ENCODE assay signal across 34 mouse cellular contexts in the genomic region with DNA sequence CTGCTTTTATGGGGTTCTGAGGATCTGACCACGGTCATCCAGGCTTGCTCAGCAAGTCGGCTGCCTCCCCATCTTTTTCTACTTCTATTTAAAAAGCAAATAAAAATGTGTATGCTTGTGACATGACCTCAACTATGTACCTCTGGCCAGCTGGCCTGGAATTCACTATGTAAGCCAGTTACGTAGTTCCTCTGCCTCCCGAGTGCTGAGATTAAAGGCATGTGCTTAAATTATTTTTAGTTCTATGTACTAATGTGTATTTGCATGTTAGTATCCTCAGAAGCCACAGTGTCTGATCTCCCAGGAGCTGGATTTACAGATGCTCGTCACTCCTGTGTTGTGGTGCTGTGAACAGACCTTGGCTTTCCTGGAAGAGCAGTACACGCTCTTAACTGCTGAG.
"Had no signal": no experiment of that assay in that cellular context is flagged by ENCODE, and none has a peak within 500 bp of the region (broad histone marks: within the 10 kb centered on the region; RNA-seq: fewer than 3 reads in every experiment).

No protein-coding gene starts in this region.

- H3K4me3 ChIP-seq: heart, embryonic 10.5 days; heart, embryonic 12.5 days; heart, embryonic 13.5 days; heart, embryonic 15.5 days; hindbrain, embryonic 10.5 days; hindbrain, embryonic 12.5 days; hindbrain, embryonic 13.5 days; hindbrain, embryonic 15.5 days; intestine, embryonic 15.5 days; kidney, embryonic 15.5 days; layer of hippocampus, adult 2 months; left cerebral cortex, adult 2 months had no signal

- H3K27ac ChIP-seq: heart, embryonic 10.5 days; heart, embryonic 13.5 days; heart, embryonic 15.5 days; hindbrain, embryonic 10.5 days; hindbrain, embryonic 12.5 days; hindbrain, embryonic 13.5 days; hindbrain, embryonic 14.5 days; hindbrain, embryonic 15.5 days; hindbrain, postnatal 0 days; intestine, embryonic 15.5 days; kidney, embryonic 15.5 days; kidney, postnatal 0 days; layer of hippocampus, adult 2 months; left cerebral cortex, adult 2 months had no signal

- H3K4me1 ChIP-seq: hindbrain, embryonic 10.5 days; hindbrain, embryonic 12.5 days; hindbrain, embryonic 13.5 days; hindbrain, embryonic 15.5 days; intestine, embryonic 15.5 days; kidney, embryonic 15.5 days had no signal

- H3K4me2 ChIP-seq: heart, embryonic 11.5 days; heart, embryonic 12.5 days; heart, embryonic 13.5 days; heart, embryonic 15.5 days; hindbrain, embryonic 12.5 days; hindbrain, embryonic 13.5 days; hindbrain, embryonic 14.5 days; hindbrain, embryonic 15.5 days; intestine, embryonic 15.5 days; kidney, embryonic 15.5 days had no signal

- H3K36me3 ChIP-seq: hindbrain, embryonic 15.5 days had no signal

- H3K9me3 ChIP-seq: heart, embryonic 10.5 days; heart, embryonic 12.5 days; heart, embryonic 13.5 days; heart, embryonic 15.5 days; hindbrain, embryonic 10.5 days; hindbrain, embryonic 12.5 days; hindbrain, embryonic 13.5 days; hindbrain, embryonic 15.5 days; intestine, embryonic 15.5 days; kidney, embryonic 15.5 days had no signal

- H3K27me3 ChIP-seq: heart, embryonic 12.5 days; heart, embryonic 13.5 days; heart, embryonic 15.5 days; hindbrain, embryonic 12.5 days; hindbrain, embryonic 13.5 days; hindbrain, embryonic 15.5 days; intestine, embryonic 15.5 days; kidney, embryonic 15.5 days had no signal

- ATAC-seq: hindbrain, embryonic 16.5 days; hindbrain, postnatal 0 days; inflammation-experienced regulatory T-cells, adult 6 months; intestine, embryonic 15.5 days; intestine, embryonic 16.5 days; intestine, postnatal 0 days had no signal

- DNase-seq: heart, postnatal 14 days; heart, postnatal 4 days; kidney, adult 11 months; kidney, adult 18-20 months; kidney, adult 2 months; kidney, adult 8-10 months; kidney, adult 9 months; kidney, postnatal 10 days; kidney, postnatal 14 days; kidney, postnatal 25 days; kidney, postnatal 36 days; kidney, postnatal 4 days; layer of hippocampus, adult 9-11 months; layer of hippocampus, postnatal 36 days had no signal

- H3K9ac ChIP-seq: heart, embryonic 12.5 days; heart, embryonic 13.5 days; heart, embryonic 15.5 days; hindbrain, embryonic 12.5 days; hindbrain, embryonic 13.5 days; hindbrain, embryonic 14.5 days; hindbrain, embryonic 15.5 days; intestine, embryonic 15.5 days; kidney, embryonic 15.5 days had no signal
